ENCODE assay signal across 18 mouse cellular contexts in genomic region chr12:34472542-34472941, GRCm38 (mm10).
DNase-seq lines count a peak whose midpoint lies in the region; ATAC-seq and TF ChIP-seq lines count a peak whose summit lies in the region.
"Had no signal": no experiment of that assay in that cellular context is flagged by ENCODE, and none has a peak within 500 bp of the region (broad histone marks: within the 10 kb centered on the region; RNA-seq: fewer than 3 reads in every experiment).

No protein-coding gene starts in this region.

- peaks cover 17% of the 10 kb centered on the region for H3K36me3 ChIP-seq in heart, adult 2 months (ENCODE audit: control insufficient read depth, insufficient read depth, low read length)
- no peaks in the 10 kb centered on the region for H3K36me3 ChIP-seq in limb, embryonic 13.5 days
- H3K36me3 ChIP-seq: forebrain, embryonic 10.5 days; neural tube, embryonic 12.5 days had no signal

- no peaks in the 10 kb centered on the region for H3K9me3 ChIP-seq in limb, embryonic 13.5 days
- H3K9me3 ChIP-seq: forebrain, embryonic 10.5 days; neural tube, embryonic 12.5 days had no signal

- no peak overlapping the region for H3K4me3 ChIP-seq in heart, adult 2 months
- H3K4me3 ChIP-seq in layer of hippocampus, adult 2 months: no peak overlapping the region
- no peak overlapping the region for H3K4me3 ChIP-seq in cortical plate, adult 2 months (ENCODE audit: insufficient read depth, low read length)
- no peak overlapping the region for H3K4me3 ChIP-seq in limb, embryonic 13.5 days
- H3K4me3 ChIP-seq: forebrain, embryonic 10.5 days; neural tube, embryonic 12.5 days had no signal

- H3K27ac ChIP-seq in heart, adult 2 months: peak overlapping the region; percentile 24
- 0 out of 2 replicates have a peak overlapping the region, but pooled peaks have one; percentile 4 for H3K27ac ChIP-seq in layer of hippocampus, adult 2 months
- peak overlapping the region; percentile 31; the same call in 1 of the 2 replicates for H3K27ac ChIP-seq in cortical plate, adult 2 months (ENCODE audit: insufficient read depth, low read length)
- no peak overlapping the region; the same call in 1 of the 2 replicates for H3K27ac ChIP-seq in limb, embryonic 13.5 days
- H3K27ac ChIP-seq: forebrain, embryonic 10.5 days; hindbrain, embryonic 14.5 days; macrophage; neural tube, embryonic 12.5 days had no signal

- H3K9ac ChIP-seq in heart, adult 2 months (ENCODE audit: low read depth, low read length): no peak overlapping the region
- H3K9ac ChIP-seq in limb, embryonic 13.5 days: no peak overlapping the region
- H3K9ac ChIP-seq: hindbrain, embryonic 14.5 days; neural tube, embryonic 12.5 days had no signal

- TF ChIP-seq CTCF in heart, adult 2 months (IDR thresholded peaks at IDR 0.05): no peak
- TF ChIP-seq CTCF in layer of hippocampus, adult 2 months (conservative IDR thresholded peaks at IDR 0.05): no peak
- no peak for TF ChIP-seq CTCF in cortical plate, adult 2 months (IDR thresholded peaks at IDR 0.05; ENCODE audit: extremely low read depth, insufficient read depth, low read length)

- DNase-seq in heart, adult 2 months: no peak
- no peak for DNase-seq in heart, postnatal 25 days (ENCODE audit: low spot score)
- no peak for DNase-seq in layer of hippocampus, adult 2 months (ENCODE audit: low spot score in 2 of 2)
- DNase-seq in layer of hippocampus, postnatal 36 days: no peak
- no peak for DNase-seq in cerebellum, adult 8-10 months
- DNase-seq: B cell, adult 2 months; cerebellum, postnatal 25 days; kidney, adult 11 months; thymus, postnatal 36 days had no signal

- peak; percentile 82; the same call in 1 of the 2 replicates for ATAC-seq in limb, embryonic 13.5 days (ENCODE audit: low FRiP score, low read depth)
- ATAC-seq: midbrain, embryonic 16.5 days; Patski had no signal

- peaks cover 11% of the 10 kb centered on the region for H3K4me1 ChIP-seq in heart, adult 2 months (ENCODE audit: control insufficient read depth, insufficient read depth, low read length)
- peaks cover 2% of the 10 kb centered on the region for H3K4me1 ChIP-seq in cortical plate, adult 2 months (ENCODE audit: control insufficient read depth, insufficient read depth, low read length)
- peaks cover 17% of the 10 kb centered on the region for H3K4me1 ChIP-seq in limb, embryonic 13.5 days
- H3K4me1 ChIP-seq: forebrain, embryonic 10.5 days; neural tube, embryonic 12.5 days had no signal

- TF ChIP-seq EP300 in heart, adult 2 months (IDR thresholded peaks at IDR 0.05; ENCODE audit: insufficient read depth, low read depth, low read length): no peak

- H3K4me2 ChIP-seq in limb, embryonic 13.5 days (replicated peaks): no peak overlapping the region
- H3K4me2 ChIP-seq: hindbrain, embryonic 14.5 days; liver, embryonic 11.5 days; neural tube, embryonic 12.5 days had no signal

- intact Hi-C loops in heart, adult 2 months (cut with DNase I): no loop called here
- intact Hi-C loops in heart, postnatal 25 days (cut with DNase I): loop anchor here (5.0 kb wide), 1 partner anchor 55 kb away; no protein-coding TSS in a partner anchor

- H3K27me3 ChIP-seq in heart, adult 2 months (ENCODE audit: control insufficient read depth, insufficient read depth, low read length): no peaks in the 10 kb centered on the region
- no peaks in the 10 kb centered on the region for H3K27me3 ChIP-seq in limb, embryonic 13.5 days
- H3K27me3 ChIP-seq: neural tube, embryonic 12.5 days had no signal

- H3K79me2 ChIP-seq in heart, adult 2 months (replicated peaks; ENCODE audit: control insufficient read depth, insufficient read depth, low read length): peaks cover 3% of the 10 kb centered on the region; the same call in 1 of the 2 replicates

- TF ChIP-seq POLR2A in heart, adult 2 months (IDR thresholded peaks at IDR 0.05; ENCODE audit: insufficient read depth, low read depth, low read length): no peak
- no peak for TF ChIP-seq POLR2A in cortical plate, adult 2 months (IDR thresholded peaks at IDR 0.05; ENCODE audit: extremely low read depth, insufficient read depth, low read length)

- whole genome bisulfite sequencing in heart, adult 2 months: 34% methylated on average over 4 of the region's 4 CpGs
- 4% methylated on average over 4 of the region's 4 CpGs for WGBS in limb, embryonic 13.5 days
